Mouse (Mus musculus): ENCODE data around the gene Efcab10.

GRCm38 (mm10) chr12:33359878-33360482, 34.7 kb upstream of the Efcab10 start:
- TF ChIP-seq CTCF (IDR thresholded peaks at IDR 0.05; ENCODE audit: extremely low read depth, insufficient read length, insufficient replicate concordance, low read depth, low read length), result no peak
- TF ChIP-seq POLR2A (IDR thresholded peaks at IDR 0.05; ENCODE audit: low read depth, low read length), result no peak

Measured in small intestine, adult 2 months (tissue).